ENCODE assay signal across 11 mouse cellular contexts in genomic region chr1:172526380-172527081, GRCm38 (mm10). TPM values are rescaled to one million over a fixed set of nuclear protein-coding genes. Genes with fewer than 3 reads are reported as not detected.
DNase-seq lines count a peak whose midpoint lies in the region; ATAC-seq and TF ChIP-seq lines count a peak whose summit lies in the region.
"Had no signal": no experiment of that assay in that cellular context is flagged by ENCODE, and none has a peak within 500 bp of the region (broad histone marks: within the 10 kb centered on the region; RNA-seq: fewer than 3 reads in every experiment).

No protein-coding gene starts in this region.

- no peaks in the 10 kb centered on the region for H3K9me3 ChIP-seq in forebrain, postnatal 0 days (ENCODE audit: low read length)
- no peaks in the 10 kb centered on the region for H3K9me3 ChIP-seq in hindbrain, embryonic 12.5 days (replicated peaks)
- H3K9me3 ChIP-seq: neural tube, embryonic 13.5 days had no signal

- H3K27ac ChIP-seq in gastrocnemius, adult 2 months: peak overlapping the region; percentile 80
- no peak overlapping the region for H3K27ac ChIP-seq in forebrain, postnatal 0 days (ENCODE audit: low read depth, low read length)
- no peak overlapping the region for H3K27ac ChIP-seq in hindbrain, embryonic 12.5 days
- H3K27ac ChIP-seq: neural tube, embryonic 13.5 days had no signal

- H3K4me1 ChIP-seq in forebrain, postnatal 0 days (ENCODE audit: insufficient read depth): no peaks in the 10 kb centered on the region
- peaks cover 12% of the 10 kb centered on the region for H3K4me1 ChIP-seq in hindbrain, embryonic 12.5 days

- intact Hi-C loops in gastrocnemius, adult 2 months (cut with DNase I): no loop called here

- peak overlapping the region; percentile 47 for H3K4me3 ChIP-seq in gastrocnemius, adult 2 months
- H3K4me3 ChIP-seq in forebrain, postnatal 0 days (ENCODE audit: low read depth, low read length): no peak overlapping the region
- H3K4me3 ChIP-seq in hindbrain, embryonic 12.5 days: no peak overlapping the region
- H3K4me3 ChIP-seq: neural tube, embryonic 13.5 days had no signal

- H3K4me2 ChIP-seq in forebrain, postnatal 0 days (ENCODE audit: low read depth): no peak overlapping the region
- no peak overlapping the region for H3K4me2 ChIP-seq in hindbrain, embryonic 12.5 days (replicated peaks)
- H3K4me2 ChIP-seq: neural tube, embryonic 13.5 days had no signal

- TF ChIP-seq CTCF in gastrocnemius, adult 2 months (IDR thresholded peaks at IDR 0.05): no peak
- TF ChIP-seq CTCF in forebrain, postnatal 0 days (IDR thresholded peaks at IDR 0.05; ENCODE audit: low read depth): no peak

- H3K27me3 ChIP-seq in forebrain, postnatal 0 days (ENCODE audit: insufficient read depth, low read length): no peaks in the 10 kb centered on the region
- H3K27me3 ChIP-seq in hindbrain, embryonic 12.5 days: 0 out of 2 replicates have a peak, but pooled peaks cover 4% of the 10 kb centered on the region

- 75% methylated on average over 23 of the region's 23 CpGs for WGBS in forebrain, postnatal 0 days
- WGBS in hindbrain, embryonic 12.5 days: 79% methylated on average over 23 of the region's 23 CpGs

- no peaks in the 10 kb centered on the region for H3K36me3 ChIP-seq in forebrain, postnatal 0 days (ENCODE audit: insufficient read depth)
- H3K36me3 ChIP-seq in hindbrain, embryonic 12.5 days: no peaks in the 10 kb centered on the region
- H3K36me3 ChIP-seq: neural tube, embryonic 13.5 days had no signal

- H3K9ac ChIP-seq in forebrain, postnatal 0 days: no peak overlapping the region
- H3K9ac ChIP-seq in hindbrain, embryonic 12.5 days: no peak overlapping the region
- H3K9ac ChIP-seq: neural tube, embryonic 13.5 days had no signal

- DNase-seq in gastrocnemius, adult 2 months: peak; percentile 35
- DNase-seq in gastrocnemius, adult 8-10 months (ENCODE audit: low spot score in 2 of 2): no peak
- DNase-seq in heart, adult 8-10 months (ENCODE audit: low spot score): peak; percentile 74
- DNase-seq in kidney, postnatal 36 days: peak; percentile 57 to 65
- DNase-seq in forebrain, postnatal 0 days: no peak
- DNase-seq in urinary bladder, postnatal 25 days (ENCODE audit: low spot score): no peak
- DNase-seq: cerebellum, adult 11 months had no signal

- ATAC-seq in megakaryocyte progenitor cell, adult 5-6 weeks (replicated peaks; ENCODE audit: poor library complexity): peak; percentile 68
- ATAC-seq in forebrain, postnatal 0 days: no peak
- no peak for ATAC-seq in hindbrain, embryonic 12.5 days (ENCODE audit: low FRiP score)

RNA-seq across cellular contexts. Expression of gene Cfap45, which starts 5.9 kb away (rescaled TPM):
- total RNA-seq in gastrocnemius, adult 2 months (2021): not detected
- total RNA-seq in gastrocnemius, adult 8-10 months (2022): not detected
- under 1 TPM; 0.19 to 0.98 (median 0.46) TPM for total RNA-seq in heart, adult 8-10 months (2022)
- total RNA-seq in megakaryocyte progenitor cell, adult 5-6 weeks (2015): 0.12 TPM in 1 of 2 replicates, not detected in the other
- total RNA-seq in megakaryocyte progenitor cell, adult 5-6 weeks (2017): not detected in 2 replicates
- total RNA-seq in forebrain, postnatal 0 days (2014; rRNA removed): 3.0 and 5.1 TPM in 2 replicates
- 3.9 and 5.5 TPM in 2 replicates for polyA plus RNA-seq in forebrain, postnatal 0 days (2015; fragmentation: Nextera tagmentation; extraction: Ambion mirVana)
- polyA plus RNA-seq in hindbrain, embryonic 12.5 days (2016; fragmentation: Nextera tagmentation; extraction: Ambion mirVana): 3.3 and 4.4 TPM in 2 replicates
- polyA plus RNA-seq: C2C12 had no signal

RNA-seq across cellular contexts. Expression of gene Tagln2, which starts 26.7 kb away (rescaled TPM):
- total RNA-seq in gastrocnemius, adult 2 months (2021): 10 to 100 TPM; 16.4 to 23.4 TPM
- 10 to 100 TPM in 3 of 4 experiments, 1 to 10 TPM in 1; 9.0 to 14.8 (median 10.9) TPM for total RNA-seq in gastrocnemius, adult 8-10 months (2022)
- 10 to 100 TPM; 37.8 to 77.3 (median 50.1) TPM for total RNA-seq in heart, adult 8-10 months (2022)
- total RNA-seq in megakaryocyte progenitor cell, adult 5-6 weeks (2015): 621 and 639 TPM in 2 replicates
- total RNA-seq in megakaryocyte progenitor cell, adult 5-6 weeks (2017): 290 and 305 TPM in 2 replicates
- 31.5 and 33.8 TPM in 2 replicates for total RNA-seq in forebrain, postnatal 0 days (2014; rRNA removed)
- 42.8 and 48.5 TPM in 2 replicates for polyA plus RNA-seq in forebrain, postnatal 0 days (2015; fragmentation: Nextera tagmentation; extraction: Ambion mirVana)
- polyA plus RNA-seq in hindbrain, embryonic 12.5 days (2016; fragmentation: Nextera tagmentation; extraction: Ambion mirVana): 53.2 and 64.5 TPM in 2 replicates

RNA-seq across cellular contexts. Expression of gene Vsig8, which starts 29.2 kb away (rescaled TPM):
- total RNA-seq in gastrocnemius, adult 2 months (2021): not detected
- total RNA-seq in gastrocnemius, adult 8-10 months (2022): not detected
- total RNA-seq in heart, adult 8-10 months (2022): not detected
- total RNA-seq in megakaryocyte progenitor cell, adult 5-6 weeks (2015): not detected in 2 replicates
- total RNA-seq in megakaryocyte progenitor cell, adult 5-6 weeks (2017): not detected in 2 replicates
- total RNA-seq in forebrain, postnatal 0 days (2014; rRNA removed): 0.71 and 1.0 TPM in 2 replicates
- 0.45 and 0.67 TPM in 2 replicates for polyA plus RNA-seq in forebrain, postnatal 0 days (2015; fragmentation: Nextera tagmentation; extraction: Ambion mirVana)
- 0.41 TPM in 1 of 2 replicates, not detected in the other for polyA plus RNA-seq in hindbrain, embryonic 12.5 days (2016; fragmentation: Nextera tagmentation; extraction: Ambion mirVana)
- polyA plus RNA-seq: C2C12 had no signal

RNA-seq across cellular contexts. Expression of gene Igsf9, which starts 44.9 kb away (rescaled TPM):
- total RNA-seq in gastrocnemius, adult 2 months (2021): under 1 TPM in 1 of 2 experiments, not detected in 1; 0.67 TPM
- total RNA-seq in gastrocnemius, adult 8-10 months (2022): under 1 TPM in 1 of 4 experiments, not detected in 3; 0.20 TPM
- total RNA-seq in heart, adult 8-10 months (2022): under 1 TPM; 0.12 to 0.87 (median 0.78) TPM
- total RNA-seq in megakaryocyte progenitor cell, adult 5-6 weeks (2015): 0.10 TPM in 1 of 2 replicates, not detected in the other
- 0.30 TPM in 1 of 2 replicates, not detected in the other for total RNA-seq in megakaryocyte progenitor cell, adult 5-6 weeks (2017)
- 35.3 and 36.2 TPM in 2 replicates for total RNA-seq in forebrain, postnatal 0 days (2014; rRNA removed)
- 13.3 and 25.6 TPM in 2 replicates for polyA plus RNA-seq in forebrain, postnatal 0 days (2015; fragmentation: Nextera tagmentation; extraction: Ambion mirVana)
- 69.9 and 82.2 TPM in 2 replicates for polyA plus RNA-seq in hindbrain, embryonic 12.5 days (2016; fragmentation: Nextera tagmentation; extraction: Ambion mirVana)

RNA-seq across cellular contexts. Expression of gene Slamf9, which starts 51.4 kb away (rescaled TPM):
- under 1 TPM in 1 of 2 experiments, not detected in 1; 0.22 TPM for total RNA-seq in gastrocnemius, adult 2 months (2021)
- not detected for total RNA-seq in gastrocnemius, adult 8-10 months (2022)
- total RNA-seq in heart, adult 8-10 months (2022): 1 to 10 TPM in 2 of 4 experiments, under 1 TPM in 2; 0.27 to 2.3 (median 1.1) TPM
- total RNA-seq in megakaryocyte progenitor cell, adult 5-6 weeks (2015): 0.35 and 0.49 TPM in 2 replicates
- total RNA-seq in megakaryocyte progenitor cell, adult 5-6 weeks (2017): 0.41 and 0.62 TPM in 2 replicates
- 0.15 and 0.43 TPM in 2 replicates for total RNA-seq in forebrain, postnatal 0 days (2014; rRNA removed)
- polyA plus RNA-seq in forebrain, postnatal 0 days (2015; fragmentation: Nextera tagmentation; extraction: Ambion mirVana): 0.21 and 0.30 TPM in 2 replicates
- polyA plus RNA-seq in hindbrain, embryonic 12.5 days (2016; fragmentation: Nextera tagmentation; extraction: Ambion mirVana): 0.27 and 0.40 TPM in 2 replicates
- polyA plus RNA-seq: neural tube, embryonic 13.5 days had no signal

Comparison
In these comparisons a context has a peak if more than half of its experiments do, and no peak if none do; other contexts are left out.
1. DNase-seq: peak in gastrocnemius, adult 2 months (single experiment), heart, adult 8-10 months (single experiment) and kidney, postnatal 36 days (2 of 2); none in gastrocnemius, adult 8-10 months (0 of 2), forebrain, postnatal 0 days (single experiment) and urinary bladder, postnatal 25 days (single experiment).